Mouse (Mus musculus) retina, postnatal 1 day (tissue): ENCODE measurements at regions not wholly inside any gene's neighbourhood (a gene's known extent, or its start where the extent isn't known, plus 50 kb on each side); places are given as distances from the start of the nearest gene placed in this dataset.

Experiments used
- DNase-seq: peaks from one replicate; pipeline ENCODE4 v3.0.0-alpha.2; 2012

DNA sequence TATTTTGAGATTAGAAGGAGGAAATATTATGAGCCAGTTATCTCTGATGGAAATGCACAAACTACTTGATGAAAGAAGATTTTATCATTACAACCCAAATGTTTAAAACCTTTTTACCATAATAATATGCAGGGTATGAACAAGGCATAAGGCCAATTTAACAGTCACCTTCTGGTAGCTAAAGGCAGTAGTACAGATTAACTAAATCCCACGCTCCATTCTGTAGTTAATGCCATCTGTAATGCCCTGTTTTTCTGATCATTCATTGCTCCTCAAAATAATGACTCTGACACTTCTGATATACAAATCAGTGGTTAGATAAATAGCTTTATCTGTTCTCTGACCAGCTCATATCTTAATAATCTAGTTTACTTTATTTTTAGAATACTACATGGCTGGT, 987.8 kb downstream of the Pcdh7 start:
- no peak for DNase-seq

DNA sequence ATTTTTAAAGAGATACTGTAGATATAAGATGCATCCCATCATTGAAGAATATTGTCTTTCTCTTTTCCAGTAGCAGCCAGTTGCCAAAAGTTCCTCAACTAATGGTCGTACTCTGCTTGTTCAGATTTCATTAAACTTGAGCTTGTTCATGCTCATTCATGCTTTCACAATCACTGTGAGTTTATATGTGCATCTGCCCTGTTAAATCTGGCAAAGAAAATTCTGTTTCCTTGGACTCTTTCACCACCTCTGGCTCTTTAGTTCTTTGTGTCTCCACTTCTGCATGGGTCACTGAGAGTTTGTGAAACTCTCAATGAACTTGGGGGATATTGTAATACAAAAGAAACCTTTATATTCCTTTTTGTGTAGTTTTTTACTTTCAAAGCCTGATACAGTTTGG, 994.6 kb downstream of the Pcdh7 start:
- peak; percentile 71 for DNase-seq

DNA sequence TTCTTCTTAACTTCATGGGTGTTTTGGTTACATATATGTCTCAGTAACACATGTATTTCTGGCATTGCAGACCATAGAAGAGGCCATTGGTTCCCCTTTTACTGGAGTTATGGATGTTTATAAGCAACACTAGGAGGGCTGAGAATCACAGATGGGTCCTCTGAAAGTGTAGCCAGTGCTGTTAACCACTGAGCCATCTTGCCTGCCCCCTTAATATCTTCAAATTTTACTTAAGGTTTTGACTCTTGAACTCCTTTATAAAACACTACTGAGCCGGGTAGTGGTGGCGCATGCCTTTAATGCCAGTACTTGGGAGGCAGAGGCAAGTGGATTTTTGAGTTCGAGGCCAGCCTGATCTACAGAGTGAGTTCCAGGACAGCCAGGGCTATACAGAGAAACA, 1015.6 kb downstream of the Pcdh7 start:
- DNase-seq: no peak

DNA sequence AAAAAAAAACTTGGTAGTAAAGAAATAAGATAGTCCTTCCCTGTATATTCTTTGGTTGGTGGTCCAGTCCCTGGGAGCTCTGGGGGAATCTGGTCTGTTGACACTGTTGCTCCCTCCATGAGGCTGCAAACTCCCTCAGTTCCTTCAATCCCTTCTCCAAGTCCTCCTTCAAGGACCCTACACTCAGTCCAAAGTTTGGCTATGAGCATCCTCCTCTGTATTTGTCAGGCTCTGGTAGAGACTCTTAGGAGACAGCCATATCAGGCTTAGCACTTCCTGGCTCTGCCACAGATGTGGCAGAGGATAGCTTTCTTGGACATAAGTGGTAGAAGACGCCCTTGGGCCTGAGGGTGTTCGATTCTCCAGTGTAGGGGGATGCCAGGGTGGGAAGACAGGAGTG, 1016.2 kb downstream of the Pcdh7 start:
- DNase-seq: no peak

DNA sequence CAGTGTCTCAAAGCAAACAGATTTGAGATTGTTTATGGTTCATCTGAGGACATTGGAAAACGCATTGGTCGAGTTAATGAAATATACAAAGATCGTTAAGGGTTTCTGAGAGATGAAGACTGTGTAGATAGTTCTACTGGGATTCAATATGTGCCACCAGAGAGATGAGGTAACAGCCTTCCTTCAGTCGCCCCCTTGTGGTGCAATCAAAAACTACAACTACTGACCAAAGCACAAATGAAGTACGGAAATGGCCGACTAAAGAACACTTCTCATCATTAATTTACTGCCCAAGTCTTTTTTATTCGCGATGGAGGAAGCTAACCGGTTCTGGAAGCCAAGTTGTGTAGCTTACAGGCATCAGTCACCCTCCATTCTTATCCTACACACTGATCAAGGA, 1018.8 kb downstream of the Pcdh7 start:
- peak; percentile 64 for DNase-seq

DNA sequence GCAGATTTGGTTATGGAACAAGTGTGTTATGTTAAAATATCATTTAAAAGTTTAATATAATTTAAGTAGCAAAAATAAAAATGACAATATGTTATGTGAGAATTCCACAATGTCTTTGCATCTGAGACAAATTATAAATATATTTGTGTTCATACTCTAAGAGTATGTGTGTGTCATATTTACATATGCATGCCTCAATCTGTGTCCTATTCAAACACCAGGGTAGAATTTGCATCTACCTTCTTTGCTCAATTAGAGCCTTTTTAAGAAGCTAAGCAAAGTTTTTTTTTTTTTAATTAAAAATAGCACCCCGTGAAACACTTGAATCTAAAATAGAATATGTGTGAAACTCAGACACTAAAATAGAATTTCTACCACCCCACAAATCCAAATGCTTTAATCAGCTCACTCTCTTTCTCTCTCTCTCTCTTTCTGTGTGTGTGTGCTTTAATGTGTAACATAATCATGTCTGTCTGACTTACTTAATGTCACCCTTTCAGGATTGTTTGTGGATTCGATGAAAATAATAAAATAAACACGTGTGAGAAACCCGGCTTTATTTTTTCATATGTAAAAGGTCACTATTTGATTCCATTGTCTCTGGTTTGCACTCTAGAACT, 1019.6 kb downstream of the Pcdh7 start:
- DNase-seq: no peak

DNA sequence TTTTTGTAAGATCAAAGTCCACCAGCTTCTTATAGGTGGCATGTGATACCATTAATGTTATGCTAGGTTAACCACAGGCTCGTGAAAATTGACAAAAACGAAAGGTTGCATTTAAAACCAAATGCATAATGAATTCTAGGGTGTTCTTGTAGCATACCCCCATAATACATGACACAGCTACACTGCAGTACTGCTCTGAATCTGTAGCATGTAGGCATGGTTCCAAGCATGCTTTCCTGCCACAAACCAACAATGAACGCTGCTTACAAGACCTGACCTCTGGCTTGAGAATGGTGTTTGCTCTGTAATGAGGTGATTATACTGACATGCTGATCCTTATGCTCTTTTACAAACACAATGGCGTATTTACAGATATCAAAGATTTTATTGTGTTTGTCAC, 1020.3 kb downstream of the Pcdh7 start:
- DNase-seq: peak; percentile 31

DNA sequence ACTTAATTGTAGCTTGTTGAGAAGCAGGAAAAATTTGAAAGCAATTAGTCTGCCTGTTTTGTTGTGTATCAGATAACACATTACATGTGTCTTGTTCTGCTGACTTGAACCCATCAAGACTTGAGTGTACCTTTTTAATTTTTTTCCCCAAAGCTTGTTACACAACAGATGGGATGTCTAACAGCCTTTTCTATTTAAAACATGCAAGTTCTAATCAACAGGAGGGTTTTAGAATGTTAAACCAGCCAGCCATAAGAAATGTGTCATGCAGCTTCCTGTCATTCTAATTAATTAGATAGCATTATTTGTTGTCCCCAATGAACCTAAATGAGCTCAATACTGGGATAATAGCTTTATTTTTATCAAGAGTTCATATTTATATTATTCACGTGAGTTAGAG, 1023.0 kb downstream of the Pcdh7 start:
- peak; percentile 57 for DNase-seq

DNA sequence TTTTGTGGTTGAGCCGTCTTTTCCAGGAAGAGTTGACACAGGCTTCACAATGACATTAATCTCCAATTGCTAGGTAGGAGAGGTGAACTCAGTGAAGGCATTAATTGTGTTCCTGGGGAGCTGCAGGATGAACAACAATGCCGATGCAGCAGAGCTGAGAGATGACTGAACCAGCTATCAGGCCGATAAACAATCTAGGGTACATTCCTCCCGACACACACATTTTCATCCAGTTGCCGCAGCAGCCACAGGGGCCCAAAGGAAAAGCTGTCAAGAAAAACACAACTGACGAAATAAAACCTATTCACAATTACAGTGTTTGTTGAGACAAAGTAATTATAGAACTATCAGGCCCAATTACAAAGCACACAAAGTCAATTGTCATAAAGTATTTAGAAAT, 1029.9 kb downstream of the Pcdh7 start:
- DNase-seq: peak; percentile 49

DNA sequence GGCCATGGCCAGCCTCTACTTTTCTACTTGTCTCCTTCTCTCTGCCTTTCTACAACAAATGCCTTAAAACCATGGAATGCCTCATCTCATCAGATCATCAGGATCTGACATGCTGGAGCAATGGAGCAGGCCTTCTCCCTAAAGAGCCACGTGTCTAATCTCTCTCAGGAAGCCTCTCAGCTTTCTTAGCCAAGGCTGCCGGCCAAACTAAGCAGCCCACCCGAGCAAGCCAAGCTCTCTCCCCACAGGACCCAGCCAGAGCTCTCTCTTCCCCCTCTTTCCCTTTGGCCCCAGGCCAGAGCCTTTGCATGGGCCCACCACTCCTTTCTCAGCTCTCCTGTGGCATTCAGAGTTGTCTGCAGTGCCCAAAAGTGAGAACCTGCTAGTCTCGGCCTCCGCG, 1034.0 kb downstream of the Pcdh7 start:
- peak; percentile 43 for DNase-seq
